Mouse (Mus musculus) stomach, embryonic 16.5 days (tissue): Measurements from ENCODE around the gene Pcid2. TPM values are rescaled to one million over a fixed set of nuclear protein-coding genes. Genes with fewer than 3 reads are reported as not detected.

Source experiments
- ATAC-seq: fragments of 200-750 bp; cut with Nextera tagmentation; 2 replicates; pipeline ENCODE4 v1.8.0; 2017; ENCODE audit warnings: moderate number of reproducible peaks, moderate TSS enrichment; ENCODE audit not compliant: insufficient read depth, low FRiP score
- H3K27ac ChIP-seq: fragments of 300-500 bp; sonication (generic); 2 replicates; pipeline ENCODE4 v1.5.1; 2014; ENCODE audit warnings: low read length
- H3K27me3 ChIP-seq: fragments of 300-500 bp; sonication (generic); 2 replicates; pipeline ENCODE4 v1.6.1; 2014; ENCODE audit warnings: low read length, control low read depth, mixed read lengths; ENCODE audit not compliant: control insufficient read depth, insufficient read depth
- H3K36me3 ChIP-seq: fragments of 300-500 bp; sonication (generic); 2 replicates; pipeline ENCODE4 v1.6.1; 2014; ENCODE audit warnings: low read length; ENCODE audit not compliant: control insufficient read depth, insufficient read depth
- H3K4me1 ChIP-seq: fragments of 300-500 bp; sonication (generic); 2 replicates; pipeline ENCODE4 v1.6.1; 2014; ENCODE audit warnings: low read length, control low read depth, mixed read lengths; ENCODE audit not compliant: control insufficient read depth, insufficient read depth
- H3K4me2 ChIP-seq: fragments of 300-500 bp; sonication (generic); 2 replicates; pipeline ENCODE4 v1.6.1; 2014; ENCODE audit warnings: low read depth, low read length, mixed read lengths
- H3K4me3 ChIP-seq: fragments of 300-500 bp; sonication (generic); replicated peaks from 2 replicates; pipeline ENCODE4 v1.5.1; 2014; ENCODE audit warnings: mild to moderate bottlenecking, low read length
- H3K9ac ChIP-seq: fragments of 300-500 bp; sonication (generic); 2 replicates; pipeline ENCODE4 v1.6.1; 2014; ENCODE audit warnings: low read length
- H3K9me3 ChIP-seq: fragments of 300-500 bp; sonication (generic); replicated peaks from 2 replicates; pipeline ENCODE4 v1.6.1; 2016; ENCODE audit warnings: low read length, control low read depth; ENCODE audit not compliant: control insufficient read depth
- WGBS: fragments of 180-500 bp; shearing (Covaris S2); extraction: QIAGEN DNeasy Blood & Tissue Kit; methylation state at CpG from one replicate; pipeline ENCODE4 v1.1.7; 2014; 5-methylcytosine and 5-hydroxymethylcytosine counted together
- polyA plus RNA-seq: library from polyadenylated mRNA; unstranded; fragments of >200 nt; fragmentation: Nextera tagmentation; extraction: Ambion mirVana; gene quantifications from 2 replicates; pipeline ENCODE4 v1.2.1, GENCODE M21; 2015

Gene Pcid2
- polyA plus RNA-seq, 1 experiment from 2014 or later = 31.3 TPM

DNA sequence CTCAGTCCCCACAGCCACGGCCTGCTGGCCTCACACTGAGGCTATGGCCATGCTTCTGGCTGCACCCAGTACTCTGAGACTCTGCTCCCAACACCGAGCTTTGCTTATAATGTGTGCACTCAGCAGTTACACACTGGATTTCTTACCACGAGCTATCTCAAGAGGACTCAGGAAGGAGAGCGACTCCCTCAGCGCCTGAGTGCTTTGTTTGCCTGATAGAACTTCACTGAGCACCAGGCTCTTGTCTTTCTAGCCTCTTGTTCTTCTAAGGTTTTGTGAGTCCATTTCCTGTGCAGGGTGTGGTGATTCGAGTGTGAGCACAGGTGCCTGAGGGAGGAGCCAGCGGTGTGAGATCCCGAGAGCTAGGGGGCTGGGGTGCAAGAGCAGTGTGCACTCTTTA, 19.6 kb upstream of the Pcid2 start:
- Histone ChIP-seq H3K4me2 (no peak overlapping the region), H3K4me1 (no peaks in the 10 kb centered on the region), H3K27me3 (no peaks in the 10 kb centered on the region), H3K27ac (no peak overlapping the region), H3K4me3 (no peak overlapping the region), H3K36me3 (peaks cover 29% of the 10 kb centered on the region), H3K9me3 (no peaks in the 10 kb centered on the region), H3K9ac (no peak overlapping the region)
- 90% methylated on average over 8 of the region's 8 CpGs for WGBS
- ATAC-seq = no peak

- WGBS = 90% methylated on average over 7 of the region's 7 CpGs
- no peak overlapping the region for H3K4me3 ChIP-seq
- H3K4me2 ChIP-seq = no peak overlapping the region
- H3K27me3 ChIP-seq = no peaks in the 10 kb centered on the region
- H3K27ac ChIP-seq = no peak overlapping the region
- H3K36me3 ChIP-seq = peaks cover 24% of the 10 kb centered on the region
- ATAC-seq = no peak
- no peaks in the 10 kb centered on the region for H3K9me3 ChIP-seq
- H3K9ac ChIP-seq = no peak overlapping the region
- H3K4me1 ChIP-seq = no peaks in the 10 kb centered on the region
Observed at GRCm38 (mm10) chr8:13122887-13123421, 17.7 kb upstream of the Pcid2 start.

DNA sequence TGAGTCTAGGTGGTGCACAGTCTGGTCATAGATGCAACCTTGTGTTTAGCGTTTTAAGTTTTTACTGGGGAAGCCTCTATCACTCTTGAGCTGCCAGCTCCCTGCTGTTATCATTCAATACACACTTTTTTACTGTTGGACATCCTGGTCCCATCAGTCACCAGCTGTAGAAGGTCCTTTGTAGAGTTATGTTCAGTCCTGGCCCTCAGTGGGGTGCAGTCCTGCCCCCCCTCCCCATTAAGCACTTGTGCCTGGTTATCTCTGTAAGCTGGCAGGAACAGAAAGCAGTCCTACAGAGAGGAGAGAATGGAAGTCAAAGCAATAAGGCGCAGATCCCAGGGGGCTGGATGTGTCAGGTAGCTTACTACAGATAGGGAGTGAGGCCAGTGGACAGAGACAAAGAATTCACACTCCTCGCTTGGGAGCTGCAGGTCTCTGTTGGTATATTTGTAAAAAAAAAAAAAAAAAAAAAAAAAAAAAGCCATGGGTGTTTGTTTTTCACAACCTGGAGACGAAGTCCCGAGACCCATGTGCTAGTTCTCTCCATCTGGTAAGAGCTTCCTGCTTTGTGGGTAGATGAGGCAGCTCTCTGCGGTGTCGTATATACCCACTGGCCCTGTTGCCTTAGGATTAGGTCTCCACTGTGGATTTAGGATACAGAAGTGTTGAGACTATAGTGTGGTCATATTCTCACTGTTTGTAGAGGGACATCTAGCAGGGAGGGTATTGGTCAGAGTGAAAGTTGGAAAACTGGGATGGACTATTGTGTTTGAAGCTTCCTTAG, 15.8 kb upstream of the Pcid2 start:
- ATAC-seq = no peak
- Histone ChIP-seq H3K9me3 (no peaks in the 10 kb centered on the region), H3K4me2 (no peak overlapping the region), H3K27me3 (no peaks in the 10 kb centered on the region), H3K27ac (no peak overlapping the region), H3K4me3 (no peak overlapping the region), H3K4me1 (no peaks in the 10 kb centered on the region), H3K36me3 (peaks cover 14% of the 10 kb centered on the region; the same call in 1 of the 2 replicates), H3K9ac (no peak overlapping the region)
- 80% methylated on average over 7 of the region's 7 CpGs for WGBS

- no peak for ATAC-seq
- WGBS = 87% methylated on average over 3 of the region's 3 CpGs
Observed at GRCm38 (mm10) chr8:13118516-13118915, 13.3 kb upstream of the Pcid2 start.

GRCm38 (mm10) chr8:13117096-13117495, 11.8 kb upstream of the Pcid2 start:
- H3K27ac ChIP-seq = no peak overlapping the region
- H3K9ac ChIP-seq = no peak overlapping the region
- no peaks in the 10 kb centered on the region for H3K4me1 ChIP-seq
- 91% methylated on average over 2 of the region's 2 CpGs for WGBS
- H3K9me3 ChIP-seq = no peaks in the 10 kb centered on the region
- no peaks in the 10 kb centered on the region for H3K27me3 ChIP-seq
- no peak for ATAC-seq
- H3K4me3 ChIP-seq = no peak overlapping the region
- no peak overlapping the region for H3K4me2 ChIP-seq
- no peaks in the 10 kb centered on the region; the same call in 1 of the 2 replicates for H3K36me3 ChIP-seq

More at GRCm38 (mm10) chr8:13118516-13118915, 13.3 kb upstream of the Pcid2 start:
- peaks cover 3% of the 10 kb centered on the region for H3K36me3 ChIP-seq
- H3K4me2 ChIP-seq = no peak overlapping the region
- no peaks in the 10 kb centered on the region for H3K27me3 ChIP-seq
- no peaks in the 10 kb centered on the region for H3K9me3 ChIP-seq
- H3K9ac ChIP-seq = no peak overlapping the region
- H3K4me3 ChIP-seq = no peak overlapping the region
- H3K4me1 ChIP-seq = no peaks in the 10 kb centered on the region
- H3K27ac ChIP-seq = no peak overlapping the region

- H3K27me3 ChIP-seq = no peaks in the 10 kb centered on the region
- H3K4me1 ChIP-seq = no peaks in the 10 kb centered on the region
- no peaks in the 10 kb centered on the region for H3K9me3 ChIP-seq
- H3K36me3 ChIP-seq = no peaks in the 10 kb centered on the region; the same call in 1 of the 2 replicates
- ATAC-seq = no peak
- no peak overlapping the region for H3K27ac ChIP-seq
- H3K4me3 ChIP-seq = no peak overlapping the region
- H3K4me2 ChIP-seq = no peak overlapping the region
- WGBS = 91% methylated on average over 4 of the region's 4 CpGs
- H3K9ac ChIP-seq = no peak overlapping the region
Observed at GRCm38 (mm10) chr8:13113232-13113631, 8.0 kb upstream of the Pcid2 start.

- no peak overlapping the region for H3K4me3 ChIP-seq
Observed at GRCm38 (mm10) chr8:13111917-13112316, 6.7 kb upstream of the Pcid2 start.

DNA sequence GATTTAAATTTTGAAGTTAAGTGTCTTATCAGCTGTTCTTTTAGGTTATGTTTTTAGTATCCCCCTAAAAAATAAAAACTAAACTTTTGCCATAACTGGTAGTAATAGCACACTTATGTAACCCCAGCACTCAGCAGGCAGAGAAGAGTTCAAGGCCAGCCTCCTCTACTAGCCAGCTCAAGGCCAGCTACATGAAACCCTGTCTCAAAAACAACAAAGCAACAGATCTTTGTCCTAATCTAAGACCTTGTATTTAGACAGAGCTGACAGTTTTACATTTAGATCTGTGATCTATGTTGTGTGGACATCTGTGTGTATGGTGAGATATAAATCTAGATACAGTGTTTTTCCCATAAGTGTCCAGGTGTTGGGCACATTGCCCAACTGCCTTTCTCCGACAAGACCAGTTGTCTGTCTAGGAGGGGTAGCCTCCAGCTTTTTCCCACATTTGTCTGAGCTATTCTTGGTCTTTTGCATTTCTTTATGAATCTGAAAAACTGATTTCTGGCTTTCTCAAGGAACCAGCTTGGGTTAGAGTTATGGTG, 4.2 kb upstream of the Pcid2 start:
- H3K9ac ChIP-seq = no peak overlapping the region
- H3K4me3 ChIP-seq = no peak overlapping the region
- H3K4me2 ChIP-seq = no peak overlapping the region
- no peaks in the 10 kb centered on the region for H3K36me3 ChIP-seq
- 36% methylated on average over 1 of the region's 1 CpGs for WGBS
- H3K27ac ChIP-seq = no peak overlapping the region
- no peak for ATAC-seq
- no peaks in the 10 kb centered on the region for H3K27me3 ChIP-seq
- H3K9me3 ChIP-seq = no peaks in the 10 kb centered on the region
- peaks cover 11% of the 10 kb centered on the region for H3K4me1 ChIP-seq

More at GRCm38 (mm10) chr8:13111917-13112316, 6.7 kb upstream of the Pcid2 start:
- no peaks in the 10 kb centered on the region; the same call in 1 of the 2 replicates for H3K36me3 ChIP-seq
- H3K27ac ChIP-seq = no peak overlapping the region
- H3K9me3 ChIP-seq = no peaks in the 10 kb centered on the region
- H3K27me3 ChIP-seq = no peaks in the 10 kb centered on the region
- H3K4me2 ChIP-seq = no peak overlapping the region
- WGBS = 76% methylated on average over 11 of the region's 11 CpGs
- peaks cover 6% of the 10 kb centered on the region for H3K4me1 ChIP-seq
- ATAC-seq = no peak
- H3K9ac ChIP-seq = no peak overlapping the region

DNA sequence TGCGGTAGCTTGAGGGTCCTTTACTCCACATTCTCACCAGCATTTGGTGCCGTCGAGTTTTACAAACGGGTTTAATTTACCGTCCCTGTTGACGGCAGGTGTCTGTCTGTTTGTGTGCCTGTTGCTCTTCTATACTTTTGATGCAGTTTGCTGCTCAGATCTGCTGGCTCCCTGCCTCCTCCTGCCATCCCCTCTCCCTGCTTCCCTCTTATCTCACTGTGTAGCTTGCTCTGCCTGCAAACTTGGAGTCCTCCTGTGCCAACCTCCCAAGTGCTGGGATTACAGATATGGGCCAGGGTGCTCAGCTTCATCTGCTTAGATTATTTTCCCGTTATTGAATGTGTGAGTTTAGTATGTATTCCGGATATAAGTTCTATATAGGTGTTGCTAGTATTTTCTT, 3.7 kb upstream of the Pcid2 start:
- H3K36me3 ChIP-seq = no peaks in the 10 kb centered on the region
- H3K27me3 ChIP-seq = no peaks in the 10 kb centered on the region
- 80% methylated on average over 8 of the region's 8 CpGs for WGBS
- H3K9me3 ChIP-seq = no peaks in the 10 kb centered on the region
- ATAC-seq = no peak
- H3K27ac ChIP-seq = no peak overlapping the region
- no peak overlapping the region for H3K9ac ChIP-seq
- peaks cover 13% of the 10 kb centered on the region for H3K4me1 ChIP-seq
- no peak overlapping the region for H3K4me2 ChIP-seq
- H3K4me3 ChIP-seq = no peak overlapping the region
